Mouse (Mus musculus): ENCODE data around the gene Entpd5.
"Not testable (repeated sequence)": the region's sequence is repeated elsewhere in the genome, so short reads cannot be mapped to it uniquely, and the experiment has no call there.

The Entpd5 gene

GRCm38 (mm10) chr12:84398629-84399028 is 10.2 kb downstream of the Entpd5 start:
- no peak for DNase-seq

GRCm38 (mm10) chr12:84397685-84398084 is 11.1 kb downstream of the Entpd5 start:
- DNase-seq, result no peak

- DNase-seq, result no peak
Measured at GRCm38 (mm10) chr12:84396947-84397679, 11.7 kb downstream of the Entpd5 start.

- no peak for DNase-seq
Measured at GRCm38 (mm10) chr12:84393847-84394246, 15.0 kb downstream of the Entpd5 start.

GRCm38 (mm10) chr12:84392681-84393080 is 16.1 kb downstream of the Entpd5 start:
- DNase-seq, result no peak

GRCm38 (mm10) chr12:84390336-84390735 is 18.5 kb downstream of the Entpd5 start:
- no peak for DNase-seq

- DNase-seq, result no peak
Measured at GRCm38 (mm10) chr12:84388774-84389400, 19.9 kb downstream of the Entpd5 start.

GRCm38 (mm10) chr12:84388097-84388496 is 20.7 kb downstream of the Entpd5 start:
- no peak for DNase-seq

GRCm38 (mm10) chr12:84385408-84385807 is 23.4 kb downstream of the Entpd5 start:
- no peak for DNase-seq

GRCm38 (mm10) chr12:84384644-84385081 is 24.2 kb downstream of the Entpd5 start:
- no peak for DNase-seq

GRCm38 (mm10) chr12:84382369-84382768 is 26.5 kb downstream of the Entpd5 start:
- no peak for DNase-seq

GRCm38 (mm10) chr12:84373831-84374481 is 34.9 kb downstream of the Entpd5 start:
- no peak for DNase-seq

GRCm38 (mm10) chr12:84371647-84372046 is 37.2 kb downstream of the Entpd5 start:
- DNase-seq, result no peak

- no peak for DNase-seq
Measured at GRCm38 (mm10) chr12:84366971-84367370, 41.9 kb downstream of the Entpd5 start.

- DNase-seq, result no peak
Measured at GRCm38 (mm10) chr12:84365137-84365536, 43.7 kb downstream of the Entpd5 start.

GRCm38 (mm10) chr12:84364291-84364690 is 44.5 kb downstream of the Entpd5 start:
- DNase-seq, result no peak

- DNase-seq, result no peak
Measured at GRCm38 (mm10) chr12:84362872-84363271, 46.0 kb downstream of the Entpd5 start.

GRCm38 (mm10) chr12:84361555-84362489 is 47.0 kb downstream of the Entpd5 start, which contains the start of the genes Coq6 and Fam161b:
TSS of gene Coq6 (plus strand) at chr12:84361657.
TSS of gene Fam161b (minus strand) at chr12:84361833.
- peak; percentile 92 for DNase-seq

- not testable (repeated sequence) for DNase-seq
Measured at GRCm38 (mm10) chr12:84358699-84359098, 50.1 kb downstream of the Entpd5 start.

GRCm38 (mm10) chr12:84347192-84347591 is 61.6 kb downstream of the Entpd5 start:
- DNase-seq, result no peak

GRCm38 (mm10) chr12:84336963-84337625 is 71.7 kb downstream of the Entpd5 start:
- DNase-seq, result no peak

- DNase-seq, result no peak
Measured at GRCm38 (mm10) chr12:84327111-84327512, 81.7 kb downstream of the Entpd5 start.

Measured in cerebellum, adult 8-10 months (tissue).